Comparison of ENCODE assay signal across 8 mouse cellular contexts in genomic region chr3:153973949-153974760, GRCm38 (mm10). TPM values are rescaled to one million over a fixed set of nuclear protein-coding genes. Genes with fewer than 3 reads are reported as not detected.
DNase-seq lines count a peak whose midpoint lies in the region; ATAC-seq and TF ChIP-seq lines count a peak whose summit lies in the region.
"Had no signal": no experiment of that assay in that cellular context is flagged by ENCODE, and none has a peak within 500 bp of the region (broad histone marks: within the 10 kb centered on the region; RNA-seq: fewer than 3 reads in every experiment).

No protein-coding gene starts in this region.

- H3K4me3 ChIP-seq in hindbrain, embryonic 16.5 days (ENCODE audit: low read length): peak overlapping the region; percentile 72
- H3K4me3 ChIP-seq in midbrain, postnatal 0 days (ENCODE audit: low read depth, low read length): peak overlapping the region; percentile 65

- 2% methylated on average over 21 of the region's 21 CpGs for WGBS in hindbrain, embryonic 16.5 days
- 4% methylated on average over 20 of the region's 21 CpGs for WGBS in midbrain, postnatal 0 days

- peak; percentile 19 to 26 for DNase-seq in left cerebral cortex, postnatal 14 days (ENCODE audit: low spot score in 2 of 2)
- no peak for DNase-seq in left cerebral cortex, adult 11 months (ENCODE audit: low spot score)
- peak; percentile 61 for DNase-seq in cerebellum, postnatal 14 days
- no peak for DNase-seq in midbrain, postnatal 0 days (ENCODE audit: low spot score)

- intact Hi-C loops in left cerebral cortex, postnatal 14 days (cut with DNase I): no loop called here

- peaks cover 14% of the 10 kb centered on the region for H3K4me1 ChIP-seq in hindbrain, embryonic 16.5 days (ENCODE audit: control insufficient read depth, insufficient read depth, low read depth, low read length)
- H3K4me1 ChIP-seq in midbrain, postnatal 0 days (ENCODE audit: insufficient read depth, low read length): peaks cover 5% of the 10 kb centered on the region; the same call in 1 of the 2 replicates

- H3K36me3 ChIP-seq in hindbrain, embryonic 16.5 days (ENCODE audit: control insufficient read depth, insufficient read depth, low read length): no peaks in the 10 kb centered on the region
- no peaks in the 10 kb centered on the region for H3K36me3 ChIP-seq in midbrain, postnatal 0 days (ENCODE audit: insufficient read depth, low read length)

- no peaks in the 10 kb centered on the region for H3K27me3 ChIP-seq in hindbrain, embryonic 16.5 days (replicated peaks; ENCODE audit: control insufficient read depth, insufficient read depth, low read length)
- no peaks in the 10 kb centered on the region for H3K27me3 ChIP-seq in midbrain, postnatal 0 days (ENCODE audit: insufficient read depth, low read length)

- H3K4me2 ChIP-seq in hindbrain, embryonic 16.5 days (ENCODE audit: low read length): peak overlapping the region; percentile 90
- peak overlapping the region; percentile 96 for H3K4me2 ChIP-seq in midbrain, postnatal 0 days (ENCODE audit: low read depth, low read length, poor library complexity, severe bottlenecking)

- H3K27ac ChIP-seq in hindbrain, embryonic 16.5 days (ENCODE audit: low read depth, low read length): peak overlapping the region; percentile 57; the same call in 1 of the 2 replicates
- H3K27ac ChIP-seq in midbrain, postnatal 0 days (ENCODE audit: low read depth, low read length): 0 out of 2 replicates have a peak overlapping the region, but pooled peaks have one; percentile 55
- H3K27ac ChIP-seq: liver, embryonic 14.5 days had no signal

- TF ChIP-seq CTCF in midbrain, postnatal 0 days (IDR thresholded peaks at IDR 0.05): no peak

- peak; percentile 48 for ATAC-seq in hindbrain, embryonic 16.5 days
- ATAC-seq in midbrain, postnatal 0 days (ENCODE audit: low FRiP score): 0 out of 2 replicates have a peak, but pooled peaks have one; percentile 25
- ATAC-seq in CD4-positive, CD25-positive, alpha-beta regulatory T cell, adult 4 months: no peak
- ATAC-seq in granulocyte monocyte progenitor cell, adult 5-6 weeks (replicated peaks; ENCODE audit: poor library complexity, severe bottlenecking): no peak

- no peaks in the 10 kb centered on the region for H3K9me3 ChIP-seq in hindbrain, embryonic 16.5 days (ENCODE audit: control insufficient read depth, low read length)
- no peaks in the 10 kb centered on the region for H3K9me3 ChIP-seq in midbrain, postnatal 0 days (ENCODE audit: low read length)

- peak overlapping the region; percentile 82 for H3K9ac ChIP-seq in hindbrain, embryonic 16.5 days (ENCODE audit: low read depth, low read length)
- H3K9ac ChIP-seq in midbrain, postnatal 0 days (replicated peaks; ENCODE audit: low read length, poor library complexity, severe bottlenecking): peak overlapping the region; percentile 73
- H3K9ac ChIP-seq: liver, embryonic 14.5 days had no signal

RNA-seq across cellular contexts. Expression of gene Slc44a5, which starts 0.9 kb away (rescaled TPM):
- total RNA-seq in left cerebral cortex, postnatal 14 days (2021): 10 to 100 TPM; 12.5 to 13.9 TPM
- 7.5 and 9.3 TPM in 2 replicates for polyA plus RNA-seq in hindbrain, embryonic 16.5 days (2015; fragmentation: Nextera tagmentation; extraction: Ambion mirVana)
- total RNA-seq in midbrain, postnatal 0 days (2014; rRNA removed): 27.3 and 32.6 TPM in 2 replicates
- polyA plus RNA-seq in midbrain, postnatal 0 days (2015; fragmentation: Nextera tagmentation; extraction: Ambion mirVana): 5.4 and 6.3 TPM in 2 replicates
- polyA plus RNA-seq in CD4-positive, CD25-positive, alpha-beta regulatory T cell, adult 4 months (2017; shearing (Covaris generic)): under 1 TPM in 1 of 2 experiments, not detected in 1; 0.24 TPM
- not detected in 2 replicates for total RNA-seq in granulocyte monocyte progenitor cell, adult 5-6 weeks (2014; fragmentation: Nextera tagmentation)
- total RNA-seq in granulocyte monocyte progenitor cell, adult 5-6 weeks (2017): not detected in 2 replicates

RNA-seq across cellular contexts. Expression of gene Acadm, which starts 29.7 kb away (rescaled TPM):
- total RNA-seq in left cerebral cortex, postnatal 14 days (2021): 10 to 100 TPM; 33.9 to 34.2 TPM
- polyA plus RNA-seq in hindbrain, embryonic 16.5 days (2015; fragmentation: Nextera tagmentation; extraction: Ambion mirVana): 69.1 and 70.4 TPM in 2 replicates
- 44.1 and 68.3 TPM in 2 replicates for total RNA-seq in midbrain, postnatal 0 days (2014; rRNA removed)
- 58.2 and 60.6 TPM in 2 replicates for polyA plus RNA-seq in midbrain, postnatal 0 days (2015; fragmentation: Nextera tagmentation; extraction: Ambion mirVana)
- 10 to 100 TPM; 38.4 to 40.9 TPM for polyA plus RNA-seq in CD4-positive, CD25-positive, alpha-beta regulatory T cell, adult 4 months (2017; shearing (Covaris generic))
- 73.9 and 78.5 TPM in 2 replicates for total RNA-seq in granulocyte monocyte progenitor cell, adult 5-6 weeks (2014; fragmentation: Nextera tagmentation)
- 185 and 291 TPM in 2 replicates for total RNA-seq in granulocyte monocyte progenitor cell, adult 5-6 weeks (2017)

Comparison
In these comparisons a context has a peak if more than half of its experiments do, and no peak if none do; other contexts are left out.
1. DNase-seq: peak in left cerebral cortex, postnatal 14 days (2 of 2) and cerebellum, postnatal 14 days (2 of 2); none in left cerebral cortex, adult 11 months (single experiment) and midbrain, postnatal 0 days (single experiment).
2. ATAC-seq: peak in hindbrain, embryonic 16.5 days (single experiment) and midbrain, postnatal 0 days (single experiment); none in CD4-positive, CD25-positive, alpha-beta regulatory T cell, adult 4 months (single experiment) and granulocyte monocyte progenitor cell, adult 5-6 weeks (single experiment).
3. RNA of gene Slc44a5, which starts 0.9 kb away (total RNA-seq): 27.3 to 32.6 TPM in midbrain, postnatal 0 days and 12.5 to 13.9 TPM in left cerebral cortex, postnatal 14 days; not detected in granulocyte monocyte progenitor cell, adult 5-6 weeks; every median in the first group is over 10 times any median in the second.